Mouse (Mus musculus) heart, embryonic 14.5 days (tissue): ENCODE measurements around the gene Mrgprg. TPM values are rescaled to one million over a fixed set of nuclear protein-coding genes. Genes with fewer than 3 reads are reported as not detected.

Source experiments
- ATAC-seq: fragments of 200-750 bp; cut with Nextera tagmentation; 2 replicates; pipeline ENCODE4 v1.8.0; 2017; ENCODE audit warnings: low read depth, moderate TSS enrichment; ENCODE audit not compliant: insufficient number of reproducible peaks, insufficient read depth, low FRiP score
- H3K27ac ChIP-seq, 2 experiments: fragments of 200-500 bp in 1 of 2; fragments of 300-500 bp in 1 of 2; sonication (generic) in 1 of 2; replicated peaks in 1 of 2; 2 replicates each; pipeline ENCODE4 v1.5.1; 2012 to 2014; ENCODE audit warnings: low read depth in 2 of 2, low read length in 2 of 2, control low read depth in 1 of 2, mild to moderate bottlenecking in 1 of 2, mixed read lengths in 1 of 2; ENCODE audit not compliant: control insufficient read depth in 1 of 2, insufficient read depth in 1 of 2
- H3K27me3 ChIP-seq: fragments of 300-500 bp; sonication (generic); 2 replicates; pipeline ENCODE4 v1.6.1; 2014; ENCODE audit warnings: mild to moderate bottlenecking, low read length, control low read depth; ENCODE audit not compliant: control insufficient read depth, insufficient read depth
- H3K36me3 ChIP-seq: fragments of 300-500 bp; sonication (generic); 2 replicates; pipeline ENCODE4 v1.6.1; 2014; ENCODE audit warnings: mild to moderate bottlenecking, control low read depth, low read length, mixed read lengths; ENCODE audit not compliant: control insufficient read depth, insufficient read depth
- H3K4me1 ChIP-seq, 2 experiments: fragments of 200-500 bp in 1 of 2; fragments of 300-500 bp in 1 of 2; sonication (generic) in 1 of 2; 2 replicates each; pipeline ENCODE4 v1.6.1; 2012 to 2014; ENCODE audit warnings: low read length in 2 of 2, control low read depth in 1 of 2, mixed read lengths in 1 of 2; ENCODE audit not compliant: control insufficient read depth in 2 of 2, insufficient read depth in 2 of 2
- H3K4me2 ChIP-seq: fragments of 300-500 bp; sonication (generic); 2 replicates; pipeline ENCODE4 v1.6.1; 2014; ENCODE audit warnings: mild to moderate bottlenecking, low read length
- H3K4me3 ChIP-seq, 2 experiments: fragments of 200-500 bp in 1 of 2; fragments of 300-500 bp in 1 of 2; sonication (generic) in 1 of 2; 2 replicates each; pipeline ENCODE4 v1.5.1; 2012 to 2014; ENCODE audit warnings: low read length in 2 of 2, mild to moderate bottlenecking in 2 of 2, control low read depth in 1 of 2, low read depth in 1 of 2, moderate library complexity in 1 of 2; ENCODE audit not compliant: control insufficient read depth in 1 of 2, insufficient read depth in 1 of 2
- H3K9ac ChIP-seq: fragments of 300-500 bp; sonication (generic); 2 replicates; pipeline ENCODE4 v1.6.1; 2014; ENCODE audit warnings: mild to moderate bottlenecking, low read length
- H3K9me3 ChIP-seq: fragments of 300-500 bp; sonication (generic); 2 replicates; pipeline ENCODE4 v1.6.1; 2016; ENCODE audit warnings: low read length, control low read depth; ENCODE audit not compliant: control insufficient read depth
- WGBS: fragments of 180-500 bp; shearing (Covaris S2); extraction: QIAGEN DNeasy Blood & Tissue Kit; methylation state at CpG from one replicate; pipeline ENCODE4 v1.1.7; 2014; 5-methylcytosine and 5-hydroxymethylcytosine counted together
- polyA plus RNA-seq: library from polyadenylated mRNA; unstranded; fragments of >200 nt; fragmentation: Nextera tagmentation; extraction: Ambion mirVana; gene quantifications from 2 replicates; pipeline ENCODE4 v1.2.1, GENCODE M21; 2014

The Mrgprg gene
- polyA plus RNA-seq = not detected in 2 replicates

DNA sequence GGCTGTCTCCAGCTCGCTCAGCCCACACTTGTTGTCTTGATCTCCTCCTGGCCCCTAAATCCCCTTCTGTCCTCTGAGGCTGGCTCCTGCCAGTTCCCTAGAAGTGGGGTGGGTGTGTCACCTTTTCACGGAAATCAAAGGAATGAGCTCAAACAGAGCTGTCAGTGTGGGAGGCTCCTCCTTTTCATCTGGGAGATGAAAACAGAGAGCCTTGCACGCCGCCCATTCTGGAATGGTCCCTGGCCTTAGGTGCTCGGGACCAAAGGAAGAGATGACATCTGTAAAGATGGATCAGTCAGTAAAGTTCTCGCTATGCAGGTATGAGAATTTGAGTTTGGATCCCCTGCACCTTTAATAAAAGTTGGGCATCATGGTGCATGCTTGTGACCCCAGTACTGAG lies at the start of gene Mrgprg:
Gene Mrgprg (minus strand): TSS at position 101 of the 400 bp plus-strand sequence.
- no peak within 1 kb of the TSS for H3K4me2 ChIP-seq

DNA sequence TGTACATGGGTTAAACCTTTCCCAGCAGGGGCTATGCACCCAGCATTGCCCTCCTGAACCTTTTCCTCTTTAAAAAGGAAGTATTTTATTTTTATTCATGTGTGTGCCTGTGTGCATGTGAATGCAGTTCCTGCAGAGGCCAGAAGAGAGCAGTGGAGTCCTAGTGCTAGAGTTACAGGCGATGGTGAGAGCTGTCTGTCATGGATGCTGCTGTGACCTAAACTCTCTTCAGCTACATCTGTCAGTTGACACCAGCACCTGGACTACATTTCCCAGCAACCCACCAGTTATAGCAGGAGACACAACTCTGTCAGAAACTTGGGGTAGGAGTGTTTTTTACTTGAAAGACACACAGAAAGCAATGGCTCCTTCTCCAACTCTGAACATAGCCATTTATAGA lies 42.1 kb upstream of the Mrgprg start:
- Histone ChIP-seq H3K4me3 (no peak overlapping the region), H3K9ac (no peak overlapping the region), H3K4me2 (no peak overlapping the region), H3K4me1 (no peaks in the 10 kb centered on the region), H3K36me3 (peaks cover 90% of the 10 kb centered on the region), H3K9me3 (no peaks in the 10 kb centered on the region), H3K27ac (no peak overlapping the region), H3K27me3 (no peaks in the 10 kb centered on the region)
- ATAC-seq = no peak
- 64% methylated on average over 1 of the region's 1 CpGs for WGBS

More for the DNA sequence above, at the start of gene Mrgprg:
- no peaks in the 10 kb centered on the region for H3K4me1 ChIP-seq
- no peak within 1 kb of the TSS for H3K27ac ChIP-seq
- H3K9ac ChIP-seq = no peak within 1 kb of the TSS
- peaks cover 34% of the 10 kb centered on the region for H3K27me3 ChIP-seq
- no peaks in the 10 kb centered on the region for H3K36me3 ChIP-seq
- ATAC-seq = no peak
- H3K4me3 ChIP-seq = no peak within 1 kb of the TSS
- H3K9me3 ChIP-seq = no peaks in the 10 kb centered on the region
- 42% methylated on average over 6 of the region's 6 CpGs for WGBS

DNA sequence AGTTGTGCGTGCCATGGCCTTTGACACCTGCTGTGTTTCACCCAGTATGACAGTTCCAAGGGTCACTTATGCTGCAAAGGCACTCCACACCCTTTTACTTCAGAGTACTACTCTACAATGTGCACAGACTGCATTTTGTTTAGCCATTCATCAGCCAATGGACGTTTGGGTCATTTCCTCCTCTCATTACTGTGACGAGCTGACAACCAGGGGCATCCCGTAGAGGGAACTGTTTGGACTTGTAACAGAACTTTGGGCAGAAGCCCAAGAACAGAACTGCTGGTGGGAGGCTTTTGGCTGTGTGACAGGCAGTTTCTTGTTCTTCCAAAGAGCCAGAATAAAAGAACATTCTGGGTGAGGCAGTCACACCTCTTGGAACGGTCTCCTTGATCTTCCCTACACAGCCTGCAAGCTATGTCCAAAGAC lies 38.4 kb upstream of the Mrgprg start:
- WGBS = 66% methylated on average over 5 of the region's 5 CpGs
- H3K27me3 ChIP-seq = no peaks in the 10 kb centered on the region
- no peak for ATAC-seq
- H3K9me3 ChIP-seq = no peaks in the 10 kb centered on the region
- no peak overlapping the region for H3K4me3 ChIP-seq
- no peaks in the 10 kb centered on the region for H3K4me1 ChIP-seq
- no peak overlapping the region for H3K9ac ChIP-seq
- H3K4me2 ChIP-seq = no peak overlapping the region
- peaks cover 92% of the 10 kb centered on the region for H3K36me3 ChIP-seq
- H3K27ac ChIP-seq = no peak overlapping the region

DNA sequence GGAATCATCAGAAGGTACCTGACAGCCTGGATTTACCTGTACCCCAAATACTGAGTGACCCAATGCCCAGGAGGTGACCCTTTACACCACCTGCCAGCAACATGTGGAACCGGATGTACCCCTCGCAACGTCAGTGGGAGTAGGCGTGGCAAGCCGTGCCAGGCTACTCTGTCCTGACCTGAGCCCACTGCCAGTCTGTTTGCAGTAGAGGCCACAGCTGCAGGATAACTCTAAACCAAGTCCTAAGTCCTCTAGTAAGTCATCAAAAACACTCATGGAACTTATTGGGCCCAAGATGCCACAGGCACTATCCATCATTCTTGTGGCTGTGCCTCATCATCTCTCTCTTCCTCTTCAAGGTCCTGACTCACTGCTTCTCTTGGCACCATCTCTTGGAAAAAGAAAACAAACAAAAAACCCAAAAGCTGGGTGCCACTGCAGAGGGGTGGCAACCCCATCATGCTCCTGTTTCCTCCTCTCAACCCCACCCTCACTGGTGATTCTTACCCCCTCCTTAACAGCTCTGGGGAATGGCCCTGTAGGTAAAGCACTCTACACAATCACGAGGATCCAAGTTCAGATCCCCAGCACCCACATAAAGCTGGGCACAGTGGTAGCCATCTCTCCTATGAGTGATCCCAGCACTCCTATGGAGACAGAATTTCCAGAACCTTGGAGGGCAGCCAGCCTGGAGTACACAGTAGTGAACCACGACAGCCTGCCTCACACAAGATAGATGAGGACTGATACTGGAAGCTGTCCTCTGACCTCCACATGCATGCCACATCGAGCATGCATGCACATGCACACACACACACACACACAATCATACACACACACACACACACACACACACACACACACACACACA lies 34.6 kb upstream of the Mrgprg start:
- no peak overlapping the region for H3K4me3 ChIP-seq
- H3K9me3 ChIP-seq = no peaks in the 10 kb centered on the region
- no peaks in the 10 kb centered on the region for H3K27me3 ChIP-seq
- H3K27ac ChIP-seq = no peak overlapping the region
- no peak; the same call in 1 of the 2 replicates for ATAC-seq
- WGBS = 84% methylated on average over 8 of the region's 8 CpGs
- no peak overlapping the region for H3K4me2 ChIP-seq
- H3K4me1 ChIP-seq = no peaks in the 10 kb centered on the region
- no peak overlapping the region for H3K9ac ChIP-seq
- H3K36me3 ChIP-seq = peaks cover 93% of the 10 kb centered on the region

DNA sequence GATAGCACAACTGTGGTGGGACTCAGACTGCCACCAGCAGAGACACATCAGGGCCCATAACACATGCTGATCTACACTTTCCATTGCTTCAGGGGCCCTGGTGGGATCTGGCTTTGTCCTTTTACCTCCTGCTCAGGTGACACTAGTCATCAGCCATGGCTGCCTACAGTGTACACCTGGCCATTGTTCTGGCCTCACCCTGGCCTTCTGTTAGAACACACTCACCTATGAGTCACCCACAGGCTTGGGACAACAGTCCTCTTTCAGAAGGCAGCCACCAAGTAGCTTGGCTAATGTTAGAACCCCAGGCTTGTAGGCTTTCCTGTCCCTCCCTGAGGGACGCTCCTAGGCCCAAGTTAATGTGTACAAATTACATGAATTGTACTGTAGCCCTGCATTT lies 34.0 kb upstream of the Mrgprg start:
- ATAC-seq = no peak
- WGBS = 89% methylated on average over 1 of the region's 1 CpGs
- peaks cover 93% of the 10 kb centered on the region for H3K36me3 ChIP-seq
- no peak overlapping the region for H3K4me2 ChIP-seq
- no peaks in the 10 kb centered on the region for H3K4me1 ChIP-seq
- no peak overlapping the region for H3K4me3 ChIP-seq
- no peak overlapping the region for H3K9ac ChIP-seq
- H3K9me3 ChIP-seq = no peaks in the 10 kb centered on the region
- H3K27ac ChIP-seq = no peak overlapping the region
- H3K27me3 ChIP-seq = no peaks in the 10 kb centered on the region

DNA sequence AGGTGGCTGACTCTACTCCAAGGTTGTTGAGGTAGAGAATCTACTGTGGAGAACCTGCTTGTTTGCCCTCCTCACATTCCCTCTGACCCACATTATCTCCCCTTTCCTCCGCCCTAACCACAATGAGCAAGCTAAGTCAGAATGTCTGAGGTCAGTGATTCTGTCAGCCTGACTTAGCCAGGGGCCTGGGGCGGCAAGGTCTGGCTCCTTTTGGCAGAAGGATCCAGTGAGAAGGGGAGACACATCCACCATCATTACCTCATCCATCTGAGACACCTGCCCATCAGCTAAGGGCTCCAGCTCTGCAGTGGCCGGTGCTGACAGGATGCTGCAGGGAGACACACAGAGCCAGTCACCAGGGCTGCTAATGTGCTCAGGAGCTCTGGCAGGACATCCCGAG lies 32.0 kb upstream of the Mrgprg start:
- H3K9ac ChIP-seq = no peak overlapping the region

DNA sequence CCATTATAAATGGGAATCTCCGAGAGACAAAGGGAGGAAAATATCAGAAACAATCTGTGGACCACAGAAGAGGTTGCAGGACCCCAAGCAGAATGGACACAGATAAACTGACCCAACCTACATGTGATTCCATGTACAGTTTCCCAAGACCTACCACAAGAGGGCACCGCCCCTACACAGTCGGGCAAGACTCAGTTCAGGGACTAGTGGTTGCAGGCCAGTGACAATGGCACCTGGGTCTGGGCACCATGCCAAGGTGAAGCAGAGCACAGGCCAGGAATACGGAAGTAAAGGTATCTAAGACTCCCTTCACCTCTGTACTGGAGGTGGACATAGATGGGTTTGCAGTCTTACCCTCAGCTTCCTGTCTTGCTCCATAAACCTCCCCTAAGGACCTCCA lies 26.3 kb upstream of the Mrgprg start:
- Histone ChIP-seq H3K9me3 (peaks cover 4% of the 10 kb centered on the region; the same call in 1 of the 2 replicates), H3K9ac (no peak overlapping the region), H3K4me3 (no peak overlapping the region), H3K27me3 (no peaks in the 10 kb centered on the region), H3K4me1 (no peaks in the 10 kb centered on the region), H3K27ac (no peak overlapping the region), H3K4me2 (no peak overlapping the region), H3K36me3 (peaks cover 32% of the 10 kb centered on the region)
- no peak for ATAC-seq
- WGBS = 44% methylated on average over 4 of the region's 4 CpGs

More for the DNA sequence above, 32.0 kb upstream of the Mrgprg start:
- H3K4me1 ChIP-seq = no peaks in the 10 kb centered on the region
- H3K9me3 ChIP-seq = no peaks in the 10 kb centered on the region
- H3K27ac ChIP-seq = no peak overlapping the region
- no peak overlapping the region for H3K4me2 ChIP-seq
- H3K36me3 ChIP-seq = peaks cover 88% of the 10 kb centered on the region
- no peaks in the 10 kb centered on the region for H3K27me3 ChIP-seq
- no peak for ATAC-seq
- WGBS = 76% methylated on average over 4 of the region's 4 CpGs
- no peak overlapping the region for H3K4me3 ChIP-seq
